Mouse (Mus musculus): ENCODE results near the gene Faxc.

The Faxc gene

DNA sequence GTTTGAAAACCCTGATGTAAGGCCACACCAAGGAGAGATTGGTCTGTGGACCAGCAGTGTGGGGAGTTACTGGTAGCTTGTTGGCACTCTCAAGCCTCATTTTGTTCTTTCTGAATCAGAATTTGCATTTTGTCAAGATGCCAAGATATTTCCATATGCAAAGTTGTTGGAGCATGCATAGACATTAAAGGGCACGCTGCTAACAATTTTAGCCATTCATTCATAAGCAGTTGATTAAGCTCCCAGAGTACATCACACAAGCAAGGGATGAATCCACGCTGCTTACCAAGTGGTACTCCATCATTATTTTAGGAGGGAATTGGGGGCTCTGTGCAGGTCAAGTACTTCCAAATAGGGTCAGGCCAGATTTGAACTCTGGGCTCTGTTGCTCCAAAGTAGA is 98.8 kb downstream of the Faxc start:
- no peak for DNase-seq (ENCODE audit: low read depth)
